Mouse (Mus musculus) adrenal gland, postnatal 4 days (tissue): ENCODE data around the gene Hfe. TPM values are rescaled to one million over a fixed set of nuclear protein-coding genes. Genes with fewer than 3 reads are reported as not detected.

Experiments used
- DNase-seq, 2 experiments: peaks; one replicate each; pipeline ENCODE4 v3.0.0; 2021 to 2022; ENCODE audit warnings: low spot score in 2 of 2, mixed read lengths in 2 of 2
- long read RNA-seq, 2 experiments: library from polyadenylated mRNA; stranded (forward); transcript quantifications; one replicate each; pipeline ENCODE4 v2.0.0; 2021
- total RNA-seq, 2 experiments: library from RNA; stranded (reverse); gene quantifications; 2 replicates each; pipeline ENCODE4 v1.2.3; 2021

Hfe gene
- 10 to 100 TPM; 24.4 to 26.7 TPM for total RNA-seq
- long read RNA-seq, experiment 1, transcript Hfe-202 (6 exons, 3,572 nt), result major isoform, 29 of 39 reads
- long read RNA-seq, experiment 1, partial matches to known transcripts, result 4 of 39 reads
- long read RNA-seq, experiment 1, other reads (novel, unspliced or antisense), result 5 of 39 reads
- long read RNA-seq, experiment 2, transcript Hfe-202 (6 exons, 3,572 nt), result major isoform, 34 of 52 reads
- long read RNA-seq, experiment 2, partial matches to known transcripts, result 4 of 52 reads
- long read RNA-seq, experiment 2, other reads (novel, unspliced or antisense), result 12 of 52 reads

DNA sequence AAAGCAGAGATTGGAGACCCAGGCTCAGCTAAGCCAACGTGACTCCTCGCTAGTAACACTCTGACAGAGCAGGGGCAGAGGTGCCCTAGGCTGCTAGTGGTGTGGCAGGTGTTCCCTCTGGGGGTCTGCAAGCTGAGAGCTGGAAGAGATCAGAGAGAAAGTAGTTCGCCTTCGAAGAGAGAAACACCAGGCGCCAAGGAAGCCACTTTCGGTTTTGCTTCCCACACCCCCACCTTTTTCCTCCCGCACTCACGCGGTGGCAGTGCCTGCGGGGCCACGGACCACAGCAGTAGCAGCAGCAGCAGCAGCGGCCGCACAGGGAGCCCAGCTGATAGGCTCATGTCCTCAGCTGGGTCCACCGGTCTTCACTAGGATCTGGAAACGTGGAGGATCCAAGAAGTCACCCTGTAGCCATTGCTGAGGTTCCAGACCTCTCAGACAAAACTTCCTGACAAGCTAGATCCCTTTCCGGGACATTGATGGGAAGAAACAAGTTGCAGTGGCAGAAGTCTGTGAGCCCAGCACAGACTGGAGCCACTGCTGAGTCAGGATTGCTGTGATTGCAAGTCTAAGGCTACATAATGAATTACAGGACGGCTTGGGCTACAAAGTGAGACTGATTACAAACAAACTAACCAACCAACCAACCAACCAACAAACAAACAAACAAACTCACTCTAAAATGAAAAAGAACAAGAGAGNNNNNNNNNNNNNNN lies at the start of gene Hfe:
TSS of gene Hfe (minus strand) at position 481 of the 716 bp plus-strand sequence.
- peak in 1 of 2 experiments; percentile 30 for DNase-seq

- DNase-seq, result no peak
Observed at GRCm38 (mm10) chr13:23759916-23760239, 49.2 kb upstream of the Hfe start.

DNA sequence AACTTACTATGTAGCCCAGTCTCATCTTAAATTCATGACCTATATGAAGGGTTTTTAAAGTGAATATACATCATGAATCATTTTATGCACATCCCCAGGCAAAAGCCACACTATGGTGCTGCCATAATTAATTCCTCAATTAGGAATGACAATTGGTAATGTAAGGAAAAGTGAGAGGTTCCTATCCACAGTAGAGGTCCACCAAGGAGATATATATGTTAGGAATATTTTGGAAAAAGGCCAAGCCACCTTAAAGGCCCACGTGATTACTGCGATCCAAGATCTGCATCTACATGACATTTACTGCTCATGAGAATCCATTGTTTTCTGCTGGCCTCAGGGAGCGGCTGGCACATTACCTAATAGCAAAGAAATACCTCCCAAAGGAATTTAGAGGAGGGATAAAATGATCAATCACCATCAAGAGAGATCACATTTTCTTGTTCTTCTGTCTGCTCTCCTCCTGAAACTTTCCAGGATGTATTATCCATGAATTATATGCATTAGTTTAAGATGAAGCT lies 48.7 kb upstream of the Hfe start:
- DNase-seq, result no peak

DNA sequence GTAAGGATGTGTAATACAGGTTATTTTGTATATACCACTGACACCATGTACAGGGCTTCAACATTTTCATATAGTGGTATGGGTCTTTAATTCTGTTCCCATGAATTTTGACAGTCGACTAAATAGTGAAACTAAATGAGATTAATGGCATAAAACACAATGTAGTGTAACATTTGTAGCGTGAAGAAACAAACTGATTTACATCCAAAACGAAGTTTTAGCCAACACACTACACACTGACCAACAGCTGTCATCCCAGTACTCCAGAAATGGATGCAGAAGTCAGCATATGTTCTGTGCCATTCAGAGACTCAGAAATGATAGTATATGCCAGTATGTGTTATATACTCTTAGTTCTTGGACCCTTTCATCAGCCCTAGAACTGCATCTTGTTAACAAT lies 47.3 kb upstream of the Hfe start:
- DNase-seq, result no peak

- DNase-seq, result no peak
Observed at GRCm38 (mm10) chr13:23757211-23757773, 46.6 kb upstream of the Hfe start.

GRCm38 (mm10) chr13:23756790-23757189 lies 46.1 kb upstream of the Hfe start, which contains the start of gene Hist1h4b:
Gene Hist1h4b, plus strand, starts transcription at chr13:23757013.
- peak; percentile 54 to 75 for DNase-seq

DNA sequence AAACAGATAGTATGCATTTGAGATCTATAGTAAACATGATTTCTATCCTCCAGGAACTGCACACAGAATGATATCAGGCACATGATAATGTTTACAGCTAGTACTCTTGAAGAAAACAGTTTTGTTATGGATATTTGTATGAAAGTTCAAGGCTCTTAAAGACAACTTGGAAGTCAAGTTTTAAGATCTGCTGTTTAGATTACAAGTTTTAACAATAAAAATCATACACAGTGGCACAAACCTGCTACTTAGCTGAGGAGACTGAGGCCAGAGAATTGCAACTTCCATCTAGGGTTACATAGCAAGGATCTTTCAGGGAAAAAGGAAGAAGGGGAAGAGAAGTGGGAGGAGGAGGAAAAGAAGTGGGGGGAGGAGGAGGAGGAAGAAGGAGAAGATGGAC lies 44.3 kb upstream of the Hfe start:
- DNase-seq, result no peak

GRCm38 (mm10) chr13:23753314-23754078 lies 42.8 kb upstream of the Hfe start:
- no peak for DNase-seq

- DNase-seq, result no peak
Observed at GRCm38 (mm10) chr13:23752742-23753172, 42.1 kb upstream of the Hfe start.

- DNase-seq, result peak; percentile 59 to 77
Observed at GRCm38 (mm10) chr13:23752067-23752741, 41.5 kb upstream of the Hfe start, which contains the start of gene Hist1h3b. Gene Hist1h3b, plus strand, starts transcription at chr13:23752267.

DNA sequence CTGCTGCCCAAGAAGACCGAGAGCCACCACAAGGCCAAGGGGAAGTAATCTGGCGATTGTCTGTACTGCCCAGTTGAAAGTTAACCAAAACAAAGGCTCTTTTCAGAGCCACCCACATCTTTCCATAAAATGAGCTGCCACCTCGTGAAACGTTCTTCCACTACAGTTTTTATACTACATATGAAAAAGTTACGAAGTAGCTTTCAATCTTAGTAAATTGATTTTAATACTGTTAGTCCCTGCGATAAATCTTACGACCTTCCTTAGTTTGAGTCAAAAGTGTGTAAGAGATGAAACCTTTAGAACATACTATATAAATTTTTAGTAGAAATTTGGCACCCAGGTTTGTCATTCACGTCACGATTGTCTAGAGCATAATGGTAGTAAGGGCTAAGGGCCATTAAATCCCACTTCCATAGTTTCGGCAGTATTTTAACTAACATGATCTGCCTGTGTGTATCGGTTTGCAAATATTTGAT lies 40.9 kb upstream of the Hfe start:
- DNase-seq, result no peak

GRCm38 (mm10) chr13:23750839-23751477 lies 40.3 kb upstream of the Hfe start, which contains the start of gene Hist1h2ab:
Gene Hist1h2ab, plus strand, starts transcription at chr13:23751126.
- peak; percentile 26 to 29 for DNase-seq

DNA sequence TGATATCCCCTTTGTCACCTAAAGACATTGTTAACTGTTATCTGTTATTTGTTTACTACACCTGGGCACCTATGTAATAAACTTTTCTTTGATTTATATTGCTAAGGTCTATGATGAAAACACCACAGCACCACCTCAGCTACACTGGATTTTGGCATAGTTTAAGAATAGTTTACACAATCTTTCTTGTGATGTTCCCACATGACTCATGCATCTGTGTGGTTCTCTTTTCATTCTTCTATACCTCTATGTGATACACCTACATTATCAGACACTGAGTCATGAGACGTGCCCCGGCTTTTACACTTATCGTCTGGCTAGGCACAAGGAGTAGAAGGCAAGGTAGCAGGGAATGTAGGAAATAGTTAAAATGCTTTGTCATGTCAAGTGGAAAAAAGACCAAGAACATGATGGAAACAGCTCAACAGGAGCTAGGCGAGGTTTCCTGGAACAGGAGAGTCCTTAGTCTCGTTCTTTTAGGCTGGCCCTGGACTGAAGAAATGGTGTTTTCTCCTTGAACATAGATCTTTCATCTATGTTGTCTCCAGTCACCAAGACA lies 39.0 kb upstream of the Hfe start:
- no peak for DNase-seq

DNA sequence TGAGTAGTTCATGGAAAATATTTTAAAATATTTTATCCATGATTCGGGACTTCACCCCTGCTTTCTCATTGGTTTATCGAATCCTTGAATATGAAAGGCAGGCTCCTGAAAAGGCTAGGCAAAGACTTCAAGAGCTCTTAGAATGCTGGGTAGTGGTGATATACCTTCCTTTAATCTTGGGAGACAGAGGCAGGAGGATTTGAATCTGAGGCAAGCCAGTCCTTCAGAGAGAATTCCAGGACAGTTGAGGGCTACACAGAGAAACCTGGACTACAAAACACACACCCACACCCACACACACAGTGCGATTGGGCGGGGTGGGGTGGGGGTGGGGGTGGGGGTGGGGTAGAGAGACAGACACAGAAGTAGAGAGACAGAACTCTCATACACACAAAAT lies 37.2 kb upstream of the Hfe start:
- DNase-seq, result no peak

- no peak for DNase-seq
Observed at GRCm38 (mm10) chr13:23747081-23747891, 36.6 kb upstream of the Hfe start.

DNA sequence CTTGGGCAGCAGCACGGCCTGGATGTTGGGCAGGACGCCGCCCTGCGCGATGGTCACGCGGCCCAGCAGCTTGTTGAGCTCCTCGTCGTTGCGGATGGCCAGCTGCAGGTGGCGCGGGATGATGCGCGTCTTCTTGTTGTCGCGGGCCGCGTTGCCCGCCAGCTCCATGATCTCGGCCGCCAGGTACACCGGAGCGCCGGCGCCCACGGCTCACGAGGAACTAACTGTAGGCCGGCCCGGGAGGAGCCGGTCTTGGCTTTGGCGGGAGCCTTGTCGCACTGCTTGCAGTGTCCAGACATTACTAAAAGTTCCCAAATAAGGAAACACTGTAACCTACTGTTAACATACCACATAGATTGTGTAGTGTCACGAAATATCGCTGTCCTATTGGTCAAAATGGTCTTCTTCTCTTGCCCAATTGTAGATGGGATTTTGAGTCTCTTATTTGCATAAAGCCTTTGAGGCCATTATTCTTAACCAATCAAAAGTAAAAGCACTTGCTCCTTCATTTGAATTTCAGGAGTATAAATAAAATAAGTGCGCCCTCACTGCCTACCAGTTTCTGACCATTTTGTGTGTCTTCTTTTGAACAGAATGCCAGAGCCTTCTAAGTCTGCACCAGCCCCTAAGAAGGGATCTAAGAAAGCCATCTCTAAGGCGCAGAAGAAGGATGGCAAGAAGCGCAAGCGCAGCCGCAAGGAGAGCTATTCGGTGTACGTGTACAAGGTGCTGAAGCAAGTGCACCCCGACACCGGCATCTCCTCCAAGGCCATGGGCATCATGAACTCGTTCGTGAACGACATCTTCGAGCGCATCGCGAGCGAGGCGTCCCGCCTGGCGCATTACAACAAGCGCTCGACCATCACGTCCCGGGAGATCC lies 35.8 kb upstream of the Hfe start, which contains the start of gene Hist1h2bb:
TSS of gene Hist1h2bb (plus strand) at position 534 of the 880 bp plus-strand sequence.
- DNase-seq, result peak; percentile 21 to 50

GRCm38 (mm10) chr13:23745381-23746161 lies 34.9 kb upstream of the Hfe start, which contains the start of gene Hist1h3c:
Gene Hist1h3c, minus strand, starts transcription at chr13:23745602.
- DNase-seq, result peak; percentile 49 to 61
